Mouse (Mus musculus): ENCODE data around the gene H2al1b. TPM values are rescaled to one million over a fixed set of nuclear protein-coding genes. Genes with fewer than 3 reads are reported as not detected.
"Not testable (repeated sequence)": the region's sequence is repeated elsewhere in the genome, so short reads cannot be mapped to it uniquely, and the experiment has no call there.

The H2al1b gene
- polyA plus RNA-seq (2014; fragmentation: Nextera tagmentation; extraction: Ambion mirVana) = not detected in 2 replicates

DNA sequence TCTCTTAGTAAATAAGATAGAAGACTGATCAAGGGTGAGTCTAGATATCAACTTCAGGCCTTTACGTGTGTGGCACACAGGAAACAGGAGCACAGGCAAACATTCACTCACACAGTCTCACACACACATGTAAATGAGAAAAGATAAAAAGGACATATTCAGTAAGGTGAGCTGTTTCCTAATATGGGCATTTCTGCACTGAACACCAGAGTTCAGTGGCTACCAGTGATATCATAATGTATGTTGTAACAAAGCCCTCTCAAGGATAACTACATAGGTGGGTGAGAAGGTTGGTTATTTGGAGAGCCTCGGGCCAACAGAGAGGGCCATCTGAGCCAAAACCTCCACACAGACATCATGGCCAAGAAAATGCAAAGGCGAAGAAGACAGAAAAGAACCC lies at the start of gene H2al1b:
Gene H2al1b, plus strand, starts transcription at position 301 of the 400 bp plus-strand sequence.
- H3K4me1 ChIP-seq (ENCODE audit: insufficient read depth) = not testable (repeated sequence)
- 95% methylated on average over 1 of the region's 3 CpGs for WGBS

DNA sequence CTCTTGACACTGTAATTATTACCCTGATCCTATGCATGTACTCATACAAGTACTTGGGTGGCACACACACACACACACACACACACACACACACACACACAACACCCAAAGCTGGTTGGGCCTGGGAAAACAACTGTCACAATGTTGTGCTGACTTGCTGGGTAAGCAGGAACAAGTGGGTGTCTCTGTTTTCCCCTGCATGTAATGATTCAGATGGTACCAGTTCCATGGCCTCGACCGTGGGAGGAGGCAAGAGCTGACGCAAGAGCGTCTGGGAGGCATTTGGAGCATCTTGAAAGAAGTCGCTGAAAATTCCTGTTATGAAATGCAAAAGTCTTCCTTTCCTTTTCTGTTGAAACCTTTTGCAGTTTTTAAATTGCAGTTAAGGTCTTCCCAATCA lies 48.2 kb upstream of the H2al1b start:
- no peaks in the 10 kb centered on the region for H3K36me3 ChIP-seq (ENCODE audit: insufficient read depth)
- 31% methylated on average over 5 of the region's 5 CpGs for WGBS
- H3K27ac ChIP-seq (ENCODE audit: low read depth) = peak overlapping the region; percentile 72
- H3K4me1 ChIP-seq (ENCODE audit: insufficient read depth) = peaks cover 7% of the 10 kb centered on the region; the same call in 1 of the 2 replicates
- no peak overlapping the region for H3K4me2 ChIP-seq
- H3K4me3 ChIP-seq (ENCODE audit: low read depth, low read length) = no peak overlapping the region
- TF ChIP-seq CTCF (IDR thresholded peaks at IDR 0.05; ENCODE audit: low read depth) = no peak
- DNase-seq (peak; percentile 34), ATAC-seq (ENCODE audit: insufficient read depth) (no peak)
- no peaks in the 10 kb centered on the region for H3K9me3 ChIP-seq (ENCODE audit: low read depth, low read length)
- H3K9ac ChIP-seq = no peak overlapping the region
- H3K27me3 ChIP-seq (ENCODE audit: insufficient read depth, low read length) = no peaks in the 10 kb centered on the region

More for the DNA sequence above, at the start of gene H2al1b:
- H3K27me3 ChIP-seq (ENCODE audit: insufficient read depth, low read length); H3K4me2 ChIP-seq; ATAC-seq (ENCODE audit: insufficient read depth); H3K36me3 ChIP-seq (ENCODE audit: insufficient read depth); H3K4me3 ChIP-seq (ENCODE audit: low read depth, low read length); H3K9me3 ChIP-seq (ENCODE audit: low read depth, low read length); H3K27ac ChIP-seq (ENCODE audit: low read depth); DNase-seq; H3K9ac ChIP-seq: not testable (repeated sequence)

DNA sequence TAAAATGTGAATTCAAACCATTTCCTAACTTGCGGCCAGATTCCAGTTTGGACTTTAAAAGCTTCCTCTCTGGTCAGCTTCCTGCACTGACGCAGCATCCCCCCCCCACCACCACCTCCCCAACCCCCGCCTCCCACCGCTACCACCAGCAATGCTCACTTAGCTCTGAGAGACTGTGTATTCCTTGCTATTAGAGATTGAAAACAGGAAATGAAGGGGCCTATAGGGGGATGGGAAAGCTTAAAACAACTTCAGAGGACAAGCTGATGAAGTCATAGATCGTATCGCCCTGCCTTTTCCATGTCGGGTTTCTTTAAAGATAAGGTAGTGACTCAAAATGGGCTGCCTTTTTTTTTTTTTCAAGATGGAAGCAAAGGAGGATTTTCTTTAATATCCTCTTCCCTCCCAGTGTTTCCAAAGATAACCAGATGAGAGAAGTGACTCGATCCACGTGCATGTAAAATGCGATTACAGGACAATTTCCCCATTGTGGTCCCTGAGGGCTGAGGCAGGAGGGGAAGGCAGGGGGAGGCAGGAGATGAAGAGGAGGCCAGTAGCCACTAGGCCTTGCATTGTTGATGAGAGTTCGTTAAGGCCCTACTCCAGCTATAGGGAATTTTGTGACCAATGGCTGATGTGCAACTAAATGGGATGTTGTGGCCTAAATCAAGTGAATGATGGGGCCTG lies 47.6 kb upstream of the H2al1b start:
- Histone ChIP-seq H3K4me3 (ENCODE audit: low read depth, low read length) (no peak overlapping the region), H3K4me1 (ENCODE audit: insufficient read depth) (peaks cover 7% of the 10 kb centered on the region; the same call in 1 of the 2 replicates), H3K4me2 (no peak overlapping the region), H3K36me3 (ENCODE audit: insufficient read depth) (no peaks in the 10 kb centered on the region), H3K27me3 (ENCODE audit: insufficient read depth, low read length) (no peaks in the 10 kb centered on the region), H3K9ac (no peak overlapping the region), H3K27ac (ENCODE audit: low read depth) (peak overlapping the region; percentile 72), H3K9me3 (ENCODE audit: low read depth, low read length) (no peaks in the 10 kb centered on the region)
- ATAC-seq (ENCODE audit: insufficient read depth) = peak; percentile 37; the same call in 1 of the 2 replicates
- TF ChIP-seq CTCF (IDR thresholded peaks at IDR 0.05; ENCODE audit: low read depth) = no peak
- 28% methylated on average over 11 of the region's 11 CpGs for WGBS
- peak; percentile 64 for DNase-seq

DNA sequence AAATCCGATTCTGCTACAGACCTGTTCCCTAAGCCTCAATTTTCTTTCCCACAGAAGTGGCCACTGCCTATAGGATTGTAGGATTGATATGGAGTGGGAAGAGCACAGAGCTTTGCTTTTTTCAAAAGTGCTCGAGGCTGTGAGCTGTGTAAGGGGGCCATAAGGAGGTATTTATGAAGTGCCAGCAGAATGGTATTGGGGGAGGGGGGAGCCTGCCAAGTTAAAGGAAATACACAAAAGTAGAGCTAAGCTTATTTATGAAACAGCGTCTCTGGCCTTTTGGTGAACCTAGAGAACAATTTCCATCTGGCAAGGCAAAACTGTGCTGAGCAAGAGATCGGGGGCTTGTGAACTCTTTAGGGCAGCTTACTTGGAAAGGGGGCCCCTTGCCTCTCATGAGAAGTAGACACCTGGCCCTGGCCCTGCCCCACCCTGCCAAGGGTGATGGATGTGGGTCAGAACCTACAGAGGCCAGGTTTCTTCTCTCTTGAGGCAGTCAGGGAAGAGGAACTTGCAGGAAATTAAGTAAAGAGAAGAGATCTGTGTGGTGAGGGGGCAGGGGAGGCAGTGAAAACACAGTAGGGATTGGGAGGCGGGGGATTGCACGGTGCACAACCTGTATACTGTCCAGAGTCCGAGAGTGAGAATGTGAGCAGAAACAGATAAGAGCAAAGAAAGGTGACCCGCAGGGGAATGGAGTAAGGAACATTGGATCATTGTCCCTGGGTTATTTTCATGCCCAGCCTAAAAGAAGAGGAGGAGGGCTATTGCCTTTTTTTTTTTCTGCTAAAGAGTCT lies 46.5 kb upstream of the H2al1b start:
- H3K27ac ChIP-seq (ENCODE audit: low read depth) = peak overlapping the region; percentile 72; the same call in 1 of the 2 replicates
- H3K9me3 ChIP-seq (ENCODE audit: low read depth, low read length) = no peaks in the 10 kb centered on the region
- TF ChIP-seq CTCF (IDR thresholded peaks at IDR 0.05; ENCODE audit: low read depth) = no peak
- H3K36me3 ChIP-seq (ENCODE audit: insufficient read depth) = no peaks in the 10 kb centered on the region
- no peaks in the 10 kb centered on the region for H3K27me3 ChIP-seq (ENCODE audit: insufficient read depth, low read length)
- peaks cover 7% of the 10 kb centered on the region; the same call in 1 of the 2 replicates for H3K4me1 ChIP-seq (ENCODE audit: insufficient read depth)
- DNase-seq = peak; percentile 70
- peak; percentile 84; the same call in 1 of the 2 replicates for ATAC-seq (ENCODE audit: insufficient read depth)
- no peak overlapping the region for H3K4me3 ChIP-seq (ENCODE audit: low read depth, low read length)
- WGBS = 24% methylated on average over 8 of the region's 8 CpGs
- no peak overlapping the region for H3K4me2 ChIP-seq
- no peak overlapping the region for H3K9ac ChIP-seq

DNA sequence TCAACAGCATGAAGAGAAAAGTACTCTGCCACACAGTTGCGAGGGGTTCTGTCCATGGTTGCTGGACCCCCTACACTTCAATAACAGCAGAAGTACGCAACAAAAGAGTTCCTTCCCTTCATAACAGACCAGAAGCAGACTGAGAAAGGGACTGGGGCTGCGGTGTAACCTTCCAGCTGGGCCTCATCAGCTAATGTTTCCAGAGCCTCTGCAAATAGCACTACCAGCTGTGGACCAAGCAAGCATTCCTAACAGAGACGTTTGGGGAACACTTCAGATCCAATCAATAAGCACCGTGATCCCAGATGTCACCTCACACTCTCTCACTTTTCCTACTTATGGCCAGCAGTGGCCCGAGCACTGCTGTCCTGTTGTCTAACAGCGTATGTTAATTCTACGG lies 37.3 kb upstream of the H2al1b start:
- TF ChIP-seq CTCF (IDR thresholded peaks at IDR 0.05; ENCODE audit: low read depth) = no peak
- WGBS = 49% methylated on average over 8 of the region's 8 CpGs
- Histone ChIP-seq H3K4me2 (no peak overlapping the region), H3K4me1 (ENCODE audit: insufficient read depth) (no peaks in the 10 kb centered on the region), H3K27ac (ENCODE audit: low read depth) (no peak overlapping the region), H3K27me3 (ENCODE audit: insufficient read depth, low read length) (no peaks in the 10 kb centered on the region), H3K36me3 (ENCODE audit: insufficient read depth) (no peaks in the 10 kb centered on the region), H3K9me3 (ENCODE audit: low read depth, low read length) (no peaks in the 10 kb centered on the region), H3K9ac (no peak overlapping the region), H3K4me3 (ENCODE audit: low read depth, low read length) (no peak overlapping the region)
- DNase-seq = peak; percentile 68
- ATAC-seq (ENCODE audit: insufficient read depth) = peak; percentile 68; the same call in 1 of the 2 replicates

DNA sequence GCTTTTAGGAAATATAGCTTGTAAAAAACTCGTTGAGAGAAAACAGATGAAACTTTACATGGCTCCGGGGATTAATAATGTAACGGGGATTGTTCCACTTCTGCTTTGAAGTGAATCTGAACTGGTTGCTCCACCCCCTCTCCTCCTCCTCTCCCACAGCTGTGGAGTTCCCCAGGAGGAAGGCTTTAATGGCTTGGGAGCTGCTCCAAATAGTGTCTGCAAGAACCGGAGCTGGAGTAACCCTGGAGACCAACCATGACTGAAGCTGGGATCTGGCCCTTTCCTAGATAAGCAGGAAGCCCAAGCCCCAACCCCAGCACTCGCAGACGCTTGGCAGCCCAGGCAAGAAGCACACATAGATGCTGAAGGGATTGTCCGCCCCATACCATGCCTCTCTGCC lies 34.4 kb upstream of the H2al1b start:
- H3K27me3 ChIP-seq (ENCODE audit: insufficient read depth, low read length) = no peaks in the 10 kb centered on the region

DNA sequence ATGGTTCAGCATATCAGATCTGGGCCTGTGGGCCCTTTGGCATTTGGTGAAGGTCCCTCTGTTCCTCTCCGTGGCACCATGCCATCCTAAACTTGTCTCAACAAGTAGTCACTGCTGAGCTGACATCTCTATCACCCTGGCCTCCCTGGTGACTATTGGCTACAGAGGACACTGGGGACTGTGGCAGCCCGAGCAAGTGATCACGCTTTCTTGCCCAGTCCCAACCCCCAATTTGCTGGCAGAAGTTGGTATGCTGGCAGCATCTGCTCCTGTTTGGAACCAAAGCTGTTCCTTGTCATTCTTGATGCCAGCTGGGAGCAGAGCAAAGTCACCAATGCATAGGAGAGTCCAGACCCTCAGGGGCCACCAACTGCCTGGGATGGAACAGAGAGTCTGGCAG lies 33.2 kb upstream of the H2al1b start:
- H3K4me2 ChIP-seq = no peak overlapping the region
- no peak for TF ChIP-seq CTCF (IDR thresholded peaks at IDR 0.05; ENCODE audit: low read depth)
- 77% methylated on average over 3 of the region's 3 CpGs for WGBS
- ATAC-seq (ENCODE audit: insufficient read depth) (no peak), DNase-seq (no peak)
- no peak overlapping the region for H3K27ac ChIP-seq (ENCODE audit: low read depth)
- H3K27me3 ChIP-seq (ENCODE audit: insufficient read depth, low read length) = no peaks in the 10 kb centered on the region
- no peaks in the 10 kb centered on the region for H3K4me1 ChIP-seq (ENCODE audit: insufficient read depth)
- H3K9ac ChIP-seq = no peak overlapping the region
- H3K36me3 ChIP-seq (ENCODE audit: insufficient read depth) = no peaks in the 10 kb centered on the region
- no peaks in the 10 kb centered on the region for H3K9me3 ChIP-seq (ENCODE audit: low read depth, low read length)
- no peak overlapping the region for H3K4me3 ChIP-seq (ENCODE audit: low read depth, low read length)

More for the DNA sequence above, 34.4 kb upstream of the H2al1b start:
- Histone ChIP-seq H3K27ac (ENCODE audit: low read depth) (no peak overlapping the region), H3K36me3 (ENCODE audit: insufficient read depth) (no peaks in the 10 kb centered on the region), H3K4me1 (ENCODE audit: insufficient read depth) (no peaks in the 10 kb centered on the region), H3K4me2 (no peak overlapping the region), H3K9ac (no peak overlapping the region), H3K4me3 (ENCODE audit: low read depth, low read length) (no peak overlapping the region), H3K9me3 (ENCODE audit: low read depth, low read length) (no peaks in the 10 kb centered on the region)
- ATAC-seq (ENCODE audit: insufficient read depth) (peak; percentile 75; the same call in 1 of the 2 replicates), DNase-seq (peak; percentile 68)
- no peak for TF ChIP-seq CTCF (IDR thresholded peaks at IDR 0.05; ENCODE audit: low read depth)
- WGBS = 35% methylated on average over 7 of the region's 7 CpGs
